Mouse (Mus musculus): ENCODE results near the gene Col25a1. TPM values are rescaled to one million over a fixed set of nuclear protein-coding genes. Genes with fewer than 3 reads are reported as not detected.

Gene Col25a1
- polyA plus RNA-seq, 1 experiment, result 0.01 TPM

DNA sequence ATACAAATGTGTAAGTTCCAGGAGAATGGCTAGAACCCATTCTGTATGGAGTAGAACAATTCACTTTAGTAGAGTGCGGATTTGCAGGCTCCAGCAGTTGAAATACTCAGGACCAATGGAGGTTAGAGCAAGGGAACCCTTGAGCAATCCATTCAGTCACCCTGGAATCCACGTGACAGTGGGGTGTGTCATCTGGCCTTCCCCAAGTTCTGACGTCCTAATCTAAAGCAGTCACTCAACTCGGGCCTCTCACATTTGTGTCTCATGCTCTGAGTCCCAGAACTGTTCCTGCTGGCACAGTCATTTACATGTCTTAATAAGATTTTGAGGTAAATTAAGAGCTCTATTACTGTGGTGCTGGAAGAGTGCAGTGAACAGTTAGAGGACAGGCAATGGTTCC is 28.6 kb downstream of the Col25a1 start:
- no peak for TF ChIP-seq POLR2A (IDR thresholded peaks at IDR 0.05; ENCODE audit: low read depth, low read length)
- WGBS, result 88% methylated on average over 4 of the region's 4 CpGs
- Histone ChIP-seq H3K4me1 (ENCODE audit: control insufficient read depth, insufficient read depth, insufficient read length) (no peaks in the 10 kb centered on the region), H3K27me3 (ENCODE audit: control insufficient read depth, insufficient read depth, low read length) (no peaks in the 10 kb centered on the region), H3K36me3 (ENCODE audit: control insufficient read depth, insufficient read depth, low read length) (no peaks in the 10 kb centered on the region), H3K4me3 (ENCODE audit: extremely low read depth, insufficient read depth, insufficient read length) (no peak overlapping the region), H3K27ac (ENCODE audit: insufficient read depth, low read length) (no peak overlapping the region)
- DNase-seq (ENCODE audit: low read depth in 1 of 2, low spot score in 2 of 2), result no peak

DNA sequence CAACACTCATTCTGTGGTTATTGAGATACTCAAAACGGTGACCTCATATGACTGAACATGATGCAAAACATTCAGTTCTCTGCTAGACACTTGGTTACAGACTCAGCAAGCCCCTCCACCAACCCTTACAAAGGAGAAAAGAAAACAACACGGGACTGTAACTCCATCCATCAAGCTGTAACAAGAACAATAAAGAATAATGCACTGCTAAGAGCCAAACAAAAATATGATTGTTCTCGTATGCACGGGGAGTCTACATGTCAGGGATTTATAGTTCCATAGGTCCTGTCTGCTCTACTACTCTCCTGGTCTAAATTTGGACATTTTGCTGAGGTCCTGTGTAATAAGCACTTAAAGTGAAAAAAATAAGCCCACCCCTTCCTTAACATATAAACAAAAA is 29.6 kb downstream of the Col25a1 start:
- H3K27ac ChIP-seq (ENCODE audit: insufficient read depth, low read length), result no peak overlapping the region
- no peak for TF ChIP-seq POLR2A (IDR thresholded peaks at IDR 0.05; ENCODE audit: low read depth, low read length)
- no peak for TF ChIP-seq CTCF (IDR thresholded peaks at IDR 0.05; ENCODE audit: extremely low read depth, insufficient read depth, insufficient read length, insufficient replicate concordance)
- H3K4me1 ChIP-seq (ENCODE audit: control insufficient read depth, insufficient read depth, insufficient read length), result no peaks in the 10 kb centered on the region
- DNase-seq (ENCODE audit: low read depth in 1 of 2, low spot score in 2 of 2), result no peak
- H3K36me3 ChIP-seq (ENCODE audit: control insufficient read depth, insufficient read depth, low read length), result no peaks in the 10 kb centered on the region
- H3K27me3 ChIP-seq (ENCODE audit: control insufficient read depth, insufficient read depth, low read length), result no peaks in the 10 kb centered on the region
- H3K4me3 ChIP-seq (ENCODE audit: extremely low read depth, insufficient read depth, insufficient read length), result no peak overlapping the region
- 49% methylated on average over 4 of the region's 4 CpGs for WGBS

DNA sequence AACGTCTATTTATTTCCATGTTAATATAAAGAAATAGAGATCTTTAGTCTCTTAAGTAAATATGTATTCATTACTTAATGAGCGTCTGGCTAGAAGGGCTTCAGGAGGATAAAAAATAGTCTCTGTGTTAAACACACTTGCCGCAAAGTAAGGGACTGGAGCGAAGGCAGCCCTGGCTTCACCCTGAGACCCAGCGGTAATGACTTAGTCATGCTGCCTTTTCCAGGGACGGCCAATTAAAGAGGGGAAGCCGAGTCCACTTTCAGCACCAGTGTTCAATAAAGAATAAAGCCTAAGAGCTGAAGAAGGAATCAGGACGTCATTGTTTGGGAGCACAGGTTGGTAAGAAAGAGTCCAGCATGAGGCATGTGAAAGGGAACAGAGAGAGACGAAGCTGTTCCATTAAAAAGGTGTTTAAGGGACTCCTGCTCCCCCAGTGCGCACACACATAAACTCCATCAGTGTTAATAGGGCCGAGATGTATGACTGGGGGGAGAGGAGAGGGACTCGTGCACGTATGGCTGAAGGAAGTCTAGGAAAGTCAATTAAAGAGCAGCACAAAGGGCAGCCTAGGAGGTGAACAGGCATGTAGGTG is 30.1 kb downstream of the Col25a1 start:
- Histone ChIP-seq H3K36me3 (ENCODE audit: control insufficient read depth, insufficient read depth, low read length) (no peaks in the 10 kb centered on the region), H3K4me1 (ENCODE audit: control insufficient read depth, insufficient read depth, insufficient read length) (no peaks in the 10 kb centered on the region), H3K27me3 (ENCODE audit: control insufficient read depth, insufficient read depth, low read length) (no peaks in the 10 kb centered on the region), H3K4me3 (ENCODE audit: extremely low read depth, insufficient read depth, insufficient read length) (no peak overlapping the region), H3K27ac (ENCODE audit: insufficient read depth, low read length) (no peak overlapping the region)
- TF ChIP-seq POLR2A (IDR thresholded peaks at IDR 0.05; ENCODE audit: low read depth, low read length), result no peak
- TF ChIP-seq CTCF (IDR thresholded peaks at IDR 0.05; ENCODE audit: extremely low read depth, insufficient read depth, insufficient read length, insufficient replicate concordance), result no peak
- DNase-seq (ENCODE audit: low read depth in 1 of 2, low spot score in 2 of 2), result no peak
- WGBS, result 76% methylated on average over 13 of the region's 13 CpGs

DNA sequence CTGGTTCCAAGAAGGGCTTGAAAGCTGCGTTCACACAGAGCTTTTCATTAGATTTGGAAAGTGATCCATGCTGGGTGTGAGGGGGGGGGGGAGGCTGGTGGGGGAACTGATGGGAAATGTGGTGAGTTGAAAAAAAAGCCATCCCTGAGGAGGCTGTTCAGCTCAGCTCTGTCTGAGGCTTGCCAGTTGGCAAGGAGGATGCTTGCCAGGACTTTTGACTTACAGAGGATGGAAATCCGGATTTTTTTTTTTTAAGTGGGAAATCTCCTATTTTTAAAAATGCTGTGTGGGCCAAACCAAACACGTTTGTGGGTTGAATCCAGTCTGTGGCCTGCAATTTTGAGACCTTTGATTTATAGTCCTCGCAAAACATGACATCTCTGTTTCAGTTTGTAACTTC is 35.6 kb downstream of the Col25a1 start:
- H3K27me3 ChIP-seq (ENCODE audit: control insufficient read depth, insufficient read depth, low read length), result no peaks in the 10 kb centered on the region
- no peak overlapping the region for H3K4me3 ChIP-seq (ENCODE audit: extremely low read depth, insufficient read depth, insufficient read length)
- no peaks in the 10 kb centered on the region for H3K36me3 ChIP-seq (ENCODE audit: control insufficient read depth, insufficient read depth, low read length)
- no peak overlapping the region for H3K27ac ChIP-seq (ENCODE audit: insufficient read depth, low read length)
- H3K4me1 ChIP-seq (ENCODE audit: control insufficient read depth, insufficient read depth, insufficient read length), result no peaks in the 10 kb centered on the region
- 67% methylated on average over 4 of the region's 4 CpGs for WGBS
- no peak for TF ChIP-seq CTCF (IDR thresholded peaks at IDR 0.05; ENCODE audit: extremely low read depth, insufficient read depth, insufficient read length, insufficient replicate concordance)
- DNase-seq (ENCODE audit: low read depth in 1 of 2, low spot score in 2 of 2), result no peak

DNA sequence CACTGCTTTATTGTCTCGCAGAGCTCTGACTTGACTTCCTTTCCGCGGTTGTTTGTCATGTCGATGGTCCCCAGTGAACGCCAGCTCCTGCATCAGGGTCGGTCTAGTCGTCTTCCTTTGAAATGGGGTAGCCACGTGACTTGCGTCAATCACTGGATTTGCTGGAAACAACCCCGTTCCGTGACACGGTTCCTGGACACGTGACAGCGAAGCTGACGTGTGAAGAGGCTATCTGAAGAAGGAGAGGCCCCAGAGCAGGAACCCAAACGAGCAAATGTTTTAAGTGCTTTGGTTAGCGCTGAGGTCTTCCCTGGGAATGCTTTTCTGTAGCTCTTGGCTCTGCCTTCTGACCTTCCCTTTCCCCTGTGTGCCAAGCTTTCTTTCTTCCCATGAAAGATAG is 41.5 kb downstream of the Col25a1 start:
- TF ChIP-seq CTCF (IDR thresholded peaks at IDR 0.05; ENCODE audit: extremely low read depth, insufficient read depth, insufficient read length, insufficient replicate concordance) (no peak), POLR2A (IDR thresholded peaks at IDR 0.05; ENCODE audit: low read depth, low read length) (no peak)
- no peak overlapping the region for H3K4me3 ChIP-seq (ENCODE audit: extremely low read depth, insufficient read depth, insufficient read length)
- 59% methylated on average over 17 of the region's 17 CpGs for WGBS
- H3K27ac ChIP-seq (ENCODE audit: insufficient read depth, low read length), result no peak overlapping the region
- H3K27me3 ChIP-seq (ENCODE audit: control insufficient read depth, insufficient read depth, low read length), result no peaks in the 10 kb centered on the region
- H3K36me3 ChIP-seq (ENCODE audit: control insufficient read depth, insufficient read depth, low read length), result no peaks in the 10 kb centered on the region
- DNase-seq (ENCODE audit: low read depth in 1 of 2, low spot score in 2 of 2), result no peak
- H3K4me1 ChIP-seq (ENCODE audit: control insufficient read depth, insufficient read depth, insufficient read length), result no peaks in the 10 kb centered on the region

DNA sequence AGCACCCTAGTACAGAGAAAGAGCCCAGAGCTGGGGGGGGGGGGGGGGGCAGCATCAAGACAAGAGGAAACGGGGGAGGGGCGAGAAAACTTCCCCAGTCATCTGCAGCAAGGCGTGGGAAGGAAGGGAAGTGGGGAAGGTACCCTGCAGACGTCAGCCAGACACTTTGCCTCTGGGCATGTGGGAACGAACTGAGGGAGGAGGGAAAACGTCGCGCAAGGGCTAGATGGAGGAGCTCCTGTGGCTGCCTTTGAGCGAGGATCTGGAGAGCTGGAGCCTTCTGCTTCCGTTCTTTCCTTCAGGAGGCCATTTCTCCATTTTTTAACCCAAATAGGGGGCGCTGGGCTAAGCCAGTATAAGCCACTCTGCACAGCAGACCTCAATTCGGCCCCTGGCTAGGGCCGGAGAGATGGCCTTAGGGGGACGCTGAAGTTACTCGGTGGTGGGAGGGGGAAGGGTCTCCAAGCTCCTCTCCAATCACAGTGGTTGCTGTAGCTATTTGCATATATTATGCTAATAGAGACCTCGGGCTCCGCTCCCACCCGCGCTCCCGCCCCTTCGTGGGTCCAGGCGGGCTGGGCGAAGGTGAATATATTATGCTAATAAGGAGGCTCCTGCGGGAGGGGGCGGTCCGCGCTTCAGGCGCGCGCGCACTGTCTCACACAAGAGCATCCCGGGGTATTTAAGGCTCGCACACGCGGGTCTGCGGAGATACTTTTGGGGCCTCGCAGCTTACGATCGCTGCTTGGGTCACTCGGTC is 49.1 kb downstream of the Col25a1 start:
- TF ChIP-seq POLR2A (IDR thresholded peaks at IDR 0.05; ENCODE audit: low read depth, low read length), result no peak
- no peak for TF ChIP-seq CTCF (IDR thresholded peaks at IDR 0.05; ENCODE audit: extremely low read depth, insufficient read depth, insufficient read length, insufficient replicate concordance)
- Histone ChIP-seq H3K4me3 (ENCODE audit: extremely low read depth, insufficient read depth, insufficient read length) (peak overlapping the region; percentile 51), H3K4me1 (ENCODE audit: control insufficient read depth, insufficient read depth, insufficient read length) (peaks cover 2% of the 10 kb centered on the region; the same call in 1 of the 2 replicates), H3K27ac (ENCODE audit: insufficient read depth, low read length) (no peak overlapping the region), H3K27me3 (ENCODE audit: control insufficient read depth, insufficient read depth, low read length) (peaks cover 8% of the 10 kb centered on the region), H3K36me3 (ENCODE audit: control insufficient read depth, insufficient read depth, low read length) (no peaks in the 10 kb centered on the region)
- under 1% methylated on average over 40 of the region's 40 CpGs for WGBS
- peak in 1 of 2 experiments; percentile 31 for DNase-seq (ENCODE audit: low read depth in 1 of 2, low spot score in 2 of 2)

DNA sequence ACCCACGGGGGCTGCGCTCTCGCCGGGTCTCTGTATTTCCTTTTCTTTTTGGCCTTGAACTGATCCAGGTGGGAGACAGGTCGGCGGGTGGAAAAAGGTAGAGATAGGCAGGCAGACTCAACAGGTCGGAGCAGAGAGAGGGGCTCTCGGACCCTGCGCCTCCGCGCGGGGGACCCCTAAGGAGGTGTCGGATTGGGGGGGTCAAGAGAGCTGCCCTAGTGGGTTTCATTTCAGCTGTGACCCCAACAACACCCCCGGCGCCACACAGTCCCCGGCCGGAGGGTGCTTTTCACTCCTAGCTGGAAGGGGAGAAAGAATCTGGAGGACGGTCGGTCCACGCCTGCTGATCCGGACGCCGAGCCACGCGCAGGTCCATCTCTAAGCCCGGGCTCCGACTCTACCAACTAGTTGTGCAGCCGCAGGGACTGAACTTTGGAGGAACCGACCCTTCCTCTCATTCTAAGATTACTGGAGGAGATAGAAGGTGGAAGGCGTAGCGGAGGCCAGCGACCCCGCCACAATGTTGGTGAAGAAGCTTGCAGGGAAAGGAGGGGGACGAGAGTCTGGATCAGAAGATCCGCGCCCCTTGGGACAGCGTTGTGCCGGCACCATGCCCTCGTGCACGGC is 49.8 kb downstream of the Col25a1 start:
- 3% methylated on average over 40 of the region's 40 CpGs for WGBS
- TF ChIP-seq CTCF (IDR thresholded peaks at IDR 0.05; ENCODE audit: extremely low read depth, insufficient read depth, insufficient read length, insufficient replicate concordance), result no peak
- Histone ChIP-seq H3K27me3 (ENCODE audit: control insufficient read depth, insufficient read depth, low read length) (peaks cover 8% of the 10 kb centered on the region), H3K36me3 (ENCODE audit: control insufficient read depth, insufficient read depth, low read length) (no peaks in the 10 kb centered on the region), H3K27ac (ENCODE audit: insufficient read depth, low read length) (no peak overlapping the region), H3K4me1 (ENCODE audit: control insufficient read depth, insufficient read depth, insufficient read length) (peaks cover 2% of the 10 kb centered on the region; the same call in 1 of the 2 replicates), H3K4me3 (ENCODE audit: extremely low read depth, insufficient read depth, insufficient read length) (peak overlapping the region; percentile 51; the same call in 1 of the 2 replicates)
- no peak for DNase-seq (ENCODE audit: low read depth in 1 of 2, low spot score in 2 of 2)

Data from spleen, adult 2 months (tissue).